Mouse (Mus musculus): ENCODE measurements around the gene Rasal1. TPM values are rescaled to one million over a fixed set of nuclear protein-coding genes. Genes with fewer than 3 reads are reported as not detected.

Gene Rasal1
- polyA plus RNA-seq, 1 experiment from 2014 or later = 0.31 TPM

DNA sequence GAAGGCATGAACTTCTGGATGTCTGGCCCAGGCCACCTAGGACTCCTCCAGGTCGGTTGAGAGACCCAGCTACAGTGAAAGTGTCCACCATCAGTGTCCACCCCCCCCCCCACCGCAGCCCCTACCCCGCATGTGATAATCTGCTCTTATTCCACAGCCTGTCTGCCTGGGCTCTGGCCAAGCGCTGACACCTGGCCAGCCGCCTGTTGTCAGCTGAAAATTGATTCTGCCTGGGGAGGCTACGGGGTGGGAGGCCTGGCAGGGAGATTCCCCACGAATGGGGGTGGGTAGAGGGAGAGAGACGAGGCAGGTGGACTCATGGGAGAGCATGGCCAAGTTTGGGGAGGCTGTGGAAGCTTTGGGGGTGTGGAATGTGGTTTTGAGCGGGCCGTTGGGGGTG, 68.5 kb downstream of the Rasal1 start:
- Histone ChIP-seq H3K4me2 (no peak overlapping the region), H3K4me3 (no peak overlapping the region), H3K4me1 (replicated peaks) (peaks cover 6% of the 10 kb centered on the region), H3K9ac (no peak overlapping the region), H3K27ac (replicated peaks) (no peak overlapping the region), H3K27me3 (peaks cover 42% of the 10 kb centered on the region), H3K9me3 (peaks cover 5% of the 10 kb centered on the region; the same call in 1 of the 2 replicates), H3K36me3 (no peaks in the 10 kb centered on the region)
- no peak for ATAC-seq (ENCODE audit: low read depth)
- 76% methylated on average over 10 of the region's 10 CpGs for WGBS

DNA sequence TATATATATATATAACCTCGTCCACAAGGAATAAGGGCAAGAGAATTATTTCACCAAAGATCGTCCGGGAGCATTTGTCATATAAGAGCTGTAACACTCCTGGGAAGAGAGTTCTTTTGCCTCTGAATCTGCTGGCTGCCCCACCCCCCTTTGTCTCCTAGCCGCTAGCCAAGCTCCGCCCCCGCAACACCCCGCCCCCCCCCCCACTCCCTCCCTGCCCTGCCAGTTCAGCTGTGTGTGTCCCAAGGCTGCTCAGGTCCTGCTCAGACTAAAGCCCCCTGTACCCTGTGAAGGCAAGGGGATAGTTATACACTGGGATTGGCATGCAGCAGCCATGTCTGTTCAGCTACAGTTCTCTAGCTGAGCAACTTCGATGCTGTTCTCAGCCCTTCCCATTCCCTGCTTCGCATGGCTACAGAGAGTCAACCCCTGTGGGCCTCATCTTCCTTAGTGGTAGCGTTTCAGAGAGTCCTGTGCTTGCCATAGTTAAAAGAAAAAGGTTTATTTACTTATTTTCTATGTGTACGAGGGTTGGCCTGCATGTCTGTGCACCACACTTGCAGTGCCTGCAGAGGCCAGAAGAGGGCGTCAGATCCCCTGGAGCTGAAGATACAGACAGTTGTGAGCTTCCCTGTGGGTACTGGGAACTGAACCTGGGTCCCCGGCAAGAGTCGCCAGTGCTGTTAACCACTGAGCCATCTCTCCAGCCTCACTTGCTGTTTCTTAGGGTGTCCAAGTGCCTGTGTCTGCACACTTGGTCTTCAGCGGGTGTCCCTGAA, 70.2 kb downstream of the Rasal1 start:
- ATAC-seq (ENCODE audit: low read depth) = no peak
- Histone ChIP-seq H3K4me1 (replicated peaks) (no peaks in the 10 kb centered on the region), H3K9ac (no peak overlapping the region), H3K27me3 (peaks cover 26% of the 10 kb centered on the region), H3K9me3 (peaks cover 5% of the 10 kb centered on the region; the same call in 1 of the 2 replicates), H3K4me3 (no peak overlapping the region), H3K36me3 (no peaks in the 10 kb centered on the region), H3K4me2 (no peak overlapping the region), H3K27ac (replicated peaks) (no peak overlapping the region)
- WGBS = 52% methylated on average over 13 of the region's 15 CpGs

GRCm38 (mm10) chr5:120721005-120721404, 72.4 kb downstream of the Rasal1 start:
- no peak for ATAC-seq (ENCODE audit: low read depth)
- Histone ChIP-seq H3K4me1 (replicated peaks) (no peaks in the 10 kb centered on the region), H3K36me3 (no peaks in the 10 kb centered on the region), H3K4me3 (no peak overlapping the region), H3K27me3 (peaks cover 8% of the 10 kb centered on the region; the same call in 1 of the 2 replicates), H3K27ac (replicated peaks) (no peak overlapping the region), H3K9me3 (peaks cover 5% of the 10 kb centered on the region; the same call in 1 of the 2 replicates), H3K9ac (no peak overlapping the region), H3K4me2 (no peak overlapping the region)
- 56% methylated on average over 7 of the region's 7 CpGs for WGBS

GRCm38 (mm10) chr5:120725811-120726455, 77.3 kb downstream of the Rasal1 start:
- Histone ChIP-seq H3K4me3 (no peak overlapping the region), H3K9ac (no peak overlapping the region), H3K36me3 (no peaks in the 10 kb centered on the region), H3K9me3 (peaks cover 4% of the 10 kb centered on the region; the same call in 1 of the 2 replicates), H3K4me2 (no peak overlapping the region), H3K4me1 (replicated peaks) (no peaks in the 10 kb centered on the region), H3K27me3 (no peaks in the 10 kb centered on the region; the same call in 1 of the 2 replicates), H3K27ac (replicated peaks) (no peak overlapping the region)
- ATAC-seq (ENCODE audit: low read depth) = no peak
- 47% methylated on average over 12 of the region's 12 CpGs for WGBS

Other genes with a start within 250 kb of the Rasal1 start
- gene Lhx5, start 217.1 kb upstream of the Rasal1 start, polyA plus RNA-seq (2015; fragmentation: Nextera tagmentation; extraction: Ambion mirVana) = 42.0 and 46.0 TPM in 2 replicates
- gene Sdsl, start 176.0 kb upstream of the Rasal1 start, polyA plus RNA-seq (2015; fragmentation: Nextera tagmentation; extraction: Ambion mirVana) = 5.2 and 6.9 TPM in 2 replicates
- not detected in 2 replicates for gene Sds, start 172.3 kb upstream of the Rasal1 start, polyA plus RNA-seq (2015; fragmentation: Nextera tagmentation; extraction: Ambion mirVana)
- 35.8 and 42.8 TPM in 2 replicates for gene Plbd2, start 145.2 kb upstream of the Rasal1 start, polyA plus RNA-seq (2015; fragmentation: Nextera tagmentation; extraction: Ambion mirVana)
- 3.0 and 3.6 TPM in 2 replicates for gene Slc8b1, start 137.6 kb upstream of the Rasal1 start, polyA plus RNA-seq (2015; fragmentation: Nextera tagmentation; extraction: Ambion mirVana)
- gene Tpcn1, start 60.1 kb upstream of the Rasal1 start, polyA plus RNA-seq (2015; fragmentation: Nextera tagmentation; extraction: Ambion mirVana) = 22.4 and 22.5 TPM in 2 replicates
- gene Iqcd, start 59.8 kb upstream of the Rasal1 start, polyA plus RNA-seq (2015; fragmentation: Nextera tagmentation; extraction: Ambion mirVana) = 0.94 and 1.0 TPM in 2 replicates
- gene Rita1, start 36.2 kb upstream of the Rasal1 start, polyA plus RNA-seq (2015; fragmentation: Nextera tagmentation; extraction: Ambion mirVana) = 19.9 and 25.1 TPM in 2 replicates
- 44.6 and 45.7 TPM in 2 replicates for gene Ddx54, start 36.1 kb upstream of the Rasal1 start, polyA plus RNA-seq (2015; fragmentation: Nextera tagmentation; extraction: Ambion mirVana)
- not detected in 2 replicates for gene Cfap73, start 14.6 kb upstream of the Rasal1 start, polyA plus RNA-seq (2015; fragmentation: Nextera tagmentation; extraction: Ambion mirVana)
- gene Dtx1, start 63.1 kb downstream of the Rasal1 start, polyA plus RNA-seq (2015; fragmentation: Nextera tagmentation; extraction: Ambion mirVana) = 37.3 and 39.6 TPM in 2 replicates
- 0.19 and 0.43 TPM in 2 replicates for gene Oas2, start 101.0 kb downstream of the Rasal1 start, polyA plus RNA-seq (2015; fragmentation: Nextera tagmentation; extraction: Ambion mirVana)
- 0.45 and 0.56 TPM in 2 replicates for gene Oas3, start 128.8 kb downstream of the Rasal1 start, polyA plus RNA-seq (2015; fragmentation: Nextera tagmentation; extraction: Ambion mirVana)
- 0.14 TPM in 1 of 2 replicates, not detected in the other for gene Oas1e, start 146.7 kb downstream of the Rasal1 start, polyA plus RNA-seq (2015; fragmentation: Nextera tagmentation; extraction: Ambion mirVana)
- 0.45 and 0.46 TPM in 2 replicates for gene Oas1c, start 163.7 kb downstream of the Rasal1 start, polyA plus RNA-seq (2015; fragmentation: Nextera tagmentation; extraction: Ambion mirVana)
- not detected in 2 replicates for gene Oas1f, start 198.6 kb downstream of the Rasal1 start, polyA plus RNA-seq (2015; fragmentation: Nextera tagmentation; extraction: Ambion mirVana)
- not detected in 2 replicates for gene Oas1h, start 212.6 kb downstream of the Rasal1 start, polyA plus RNA-seq (2015; fragmentation: Nextera tagmentation; extraction: Ambion mirVana)
- 0.46 TPM in 1 of 2 replicates, not detected in the other for gene Oas1g, start 238.8 kb downstream of the Rasal1 start, polyA plus RNA-seq (2015; fragmentation: Nextera tagmentation; extraction: Ambion mirVana)